Mouse (Mus musculus) testis, adult 2 months (tissue): ENCODE results near the gene Best2.

Experiments
- CTCF ChIP-seq: fragments of 200-500 bp; IDR thresholded peaks from 2 replicates; pipeline ENCODE4 v1.5.1; 2012; ENCODE audit warnings: low read depth, mild to moderate bottlenecking, inconsistent platforms, low read length, moderate library complexity; ENCODE audit not compliant: control insufficient read depth, insufficient read depth, insufficient replicate concordance
- POLR2A ChIP-seq: fragments of 200-500 bp; IDR thresholded peaks from 2 replicates; pipeline ENCODE4 v1.6.1; 2012; ENCODE audit warnings: low read depth, mild to moderate bottlenecking, inconsistent platforms, low read length, moderate library complexity; ENCODE audit not compliant: control insufficient read depth

- no peak for TF ChIP-seq CTCF
- TF ChIP-seq POLR2A: no peak
Measured at GRCm38 (mm10) chr8:84987903-84988302, 26.4 kb downstream of the Best2 start.
